Mouse (Mus musculus) forebrain, embryonic 10.5 days (tissue): ENCODE measurements at regions not wholly inside any gene's neighbourhood (a gene's known extent, or its start where the extent isn't known, plus 50 kb on each side); places are given as distances from the start of the nearest gene placed in this dataset.

Source experiments
- DNase-seq: peaks from one replicate; pipeline ENCODE4 v3.0.0-alpha.2; 2017; ENCODE audit warnings: low spot score; ENCODE audit errors: extremely low spot score
- H3K27ac ChIP-seq: fragments of 300-500 bp; sonication (generic); 2 replicates; pipeline ENCODE4 v1.5.1; 2016; ENCODE audit warnings: mild to moderate bottlenecking
- H3K27me3 ChIP-seq: fragments of 300-500 bp; sonication (generic); 2 replicates; pipeline ENCODE4 v1.6.1; 2016; ENCODE audit warnings: mild to moderate bottlenecking; ENCODE audit not compliant: poor library complexity, severe bottlenecking
- H3K36me3 ChIP-seq: fragments of 300-500 bp; sonication (generic); replicated peaks from 2 replicates; pipeline ENCODE4 v1.6.1; 2016; ENCODE audit warnings: mild to moderate bottlenecking, moderate library complexity
- H3K4me1 ChIP-seq: fragments of 300-500 bp; sonication (generic); 2 replicates; pipeline ENCODE4 v1.6.1; 2016
- H3K4me3 ChIP-seq: fragments of 300-500 bp; sonication (generic); 2 replicates; pipeline ENCODE4 v1.5.1; 2016; ENCODE audit warnings: mild to moderate bottlenecking, moderate library complexity
- H3K9me3 ChIP-seq: fragments of 300-500 bp; sonication (generic); 2 replicates; pipeline ENCODE4 v1.6.1; 2016; ENCODE audit warnings: mild to moderate bottlenecking, moderate library complexity
- WGBS: fragments of 180-500 bp; shearing (Covaris S2); methylation state at CpG from one replicate; pipeline ENCODE4 v1.1.7; 2016; 5-methylcytosine and 5-hydroxymethylcytosine counted together

DNA sequence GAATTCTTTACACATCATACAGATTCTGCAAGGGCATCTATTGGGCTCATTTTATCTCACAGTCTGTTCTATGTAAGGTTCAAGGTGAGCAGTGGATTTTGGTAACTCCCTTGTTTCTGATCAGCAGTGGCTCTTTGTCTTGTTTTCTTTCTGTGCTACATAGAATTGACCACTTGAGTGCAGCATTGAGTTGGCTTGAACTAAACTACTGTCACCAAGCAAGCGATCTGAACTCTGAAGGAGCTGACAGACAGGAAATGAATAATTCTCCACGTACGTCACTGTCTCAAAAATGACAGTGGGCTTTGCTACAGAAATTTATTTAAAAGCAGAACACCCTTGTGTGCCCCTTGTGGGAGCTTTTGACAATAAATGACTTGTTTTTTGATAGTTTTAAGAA, 268.9 kb upstream of the Myo3a start:
- DNase-seq = peak; percentile 24
- peaks cover 10% of the 10 kb centered on the region for H3K4me1 ChIP-seq

DNA sequence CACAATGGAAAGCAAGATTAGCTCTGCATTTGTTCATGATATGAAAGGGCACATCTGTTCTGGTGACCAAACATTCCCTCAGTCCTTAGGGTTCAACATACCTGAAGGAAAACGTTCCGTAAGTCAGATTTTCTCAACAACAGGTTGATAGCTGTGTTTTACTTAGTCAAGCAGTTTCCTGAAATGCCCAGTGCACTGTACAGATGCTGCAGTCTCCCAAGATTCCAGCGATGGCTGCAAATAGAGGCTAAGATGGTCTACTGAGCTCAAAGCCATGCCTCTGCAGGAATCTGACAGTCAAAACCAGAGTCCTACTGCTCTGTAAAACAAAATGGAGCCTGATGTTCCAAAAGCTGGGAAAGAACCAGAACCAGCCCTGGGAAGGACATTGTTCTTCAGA, 268.5 kb upstream of the Myo3a start:
- Histone ChIP-seq H3K4me3 (peak overlapping the region; percentile 34), H3K27me3 (no peaks in the 10 kb centered on the region), H3K27ac (peak overlapping the region; percentile 35; the same call in 1 of the 2 replicates), H3K9me3 (no peaks in the 10 kb centered on the region), H3K4me1 (peaks cover 15% of the 10 kb centered on the region), H3K36me3 (no peaks in the 10 kb centered on the region)
- no peak for DNase-seq
- 62% methylated on average over 3 of the region's 3 CpGs for WGBS

More for the DNA sequence above, 268.9 kb upstream of the Myo3a start:
- Histone ChIP-seq H3K36me3 (no peaks in the 10 kb centered on the region), H3K27ac (peak overlapping the region; percentile 48; the same call in 1 of the 2 replicates), H3K4me3 (peak overlapping the region; percentile 34), H3K27me3 (no peaks in the 10 kb centered on the region), H3K9me3 (no peaks in the 10 kb centered on the region)
- 4% methylated on average over 3 of the region's 3 CpGs for WGBS

DNA sequence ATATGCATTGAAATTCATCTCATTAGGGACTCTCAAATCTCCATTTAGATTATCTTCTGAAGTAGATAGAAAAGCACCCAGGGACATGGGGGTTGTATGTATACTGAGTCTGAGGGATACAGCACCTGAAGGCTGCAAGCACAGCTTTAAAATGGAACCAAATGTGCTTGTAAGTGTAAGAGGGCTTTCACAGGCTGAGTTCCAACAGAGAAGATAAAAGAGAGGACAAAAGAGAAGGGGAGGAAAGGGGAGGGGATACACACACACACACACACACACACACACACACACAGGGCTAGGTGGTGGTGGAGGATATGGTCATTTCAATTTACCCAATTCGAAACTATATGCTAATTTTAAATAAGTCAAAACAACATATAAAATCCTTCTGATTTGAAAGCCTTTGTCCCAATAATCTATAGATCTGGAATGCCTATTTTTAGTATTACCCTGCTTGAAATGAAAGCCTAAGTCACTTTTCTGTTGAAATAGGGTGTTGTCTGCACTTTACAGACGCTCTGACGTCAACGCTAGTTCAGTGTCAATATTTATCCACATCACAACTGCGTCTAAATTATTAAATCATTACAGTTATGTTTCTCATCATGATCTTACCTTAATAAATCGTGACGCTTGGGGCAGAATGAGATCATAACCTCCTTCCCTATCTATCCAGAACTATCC, 263.8 kb upstream of the Myo3a start:
- Histone ChIP-seq H3K4me3 (peak overlapping the region; percentile 34), H3K27ac (peak overlapping the region; percentile 75), H3K4me1 (peaks cover 20% of the 10 kb centered on the region), H3K27me3 (no peaks in the 10 kb centered on the region), H3K36me3 (no peaks in the 10 kb centered on the region), H3K9me3 (no peaks in the 10 kb centered on the region)
- DNase-seq = no peak
- WGBS = 13% methylated on average over 7 of the region's 7 CpGs

DNA sequence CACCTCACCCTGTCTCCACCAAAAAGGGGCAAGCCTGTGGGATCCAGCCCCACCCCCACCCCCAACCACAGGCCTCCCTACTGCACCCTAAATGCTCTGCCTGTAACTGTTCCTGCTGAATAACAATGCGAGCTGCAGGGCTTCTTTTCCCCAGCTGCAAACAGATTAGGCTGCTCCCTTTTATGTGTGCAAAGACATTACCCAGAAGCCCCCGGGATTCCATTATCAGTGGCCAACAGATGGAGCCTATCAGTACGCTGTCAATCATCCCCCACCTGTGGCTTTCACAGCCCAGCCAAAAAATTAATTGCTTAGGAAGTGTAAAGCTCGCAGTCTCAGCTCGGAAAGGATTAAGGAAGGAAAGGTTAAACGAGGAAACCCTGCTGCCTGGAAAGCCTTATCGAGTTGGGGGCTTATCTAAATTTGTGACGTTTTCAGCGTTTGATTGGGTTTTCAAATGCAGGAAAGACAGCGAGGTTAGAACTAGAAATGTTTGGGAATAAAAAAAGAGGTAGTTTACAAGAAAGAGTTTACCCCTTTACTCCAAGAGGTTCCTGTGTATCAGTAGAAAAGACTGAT, 263.2 kb upstream of the Myo3a start:
- no peaks in the 10 kb centered on the region for H3K9me3 ChIP-seq
- no peaks in the 10 kb centered on the region for H3K27me3 ChIP-seq
- H3K4me1 ChIP-seq = peaks cover 15% of the 10 kb centered on the region
- H3K27ac ChIP-seq = peak overlapping the region; percentile 75
- H3K4me3 ChIP-seq = peak overlapping the region; percentile 34
- no peaks in the 10 kb centered on the region for H3K36me3 ChIP-seq
- under 1% methylated on average over 10 of the region's 10 CpGs for WGBS
- peak; percentile 65 for DNase-seq

DNA sequence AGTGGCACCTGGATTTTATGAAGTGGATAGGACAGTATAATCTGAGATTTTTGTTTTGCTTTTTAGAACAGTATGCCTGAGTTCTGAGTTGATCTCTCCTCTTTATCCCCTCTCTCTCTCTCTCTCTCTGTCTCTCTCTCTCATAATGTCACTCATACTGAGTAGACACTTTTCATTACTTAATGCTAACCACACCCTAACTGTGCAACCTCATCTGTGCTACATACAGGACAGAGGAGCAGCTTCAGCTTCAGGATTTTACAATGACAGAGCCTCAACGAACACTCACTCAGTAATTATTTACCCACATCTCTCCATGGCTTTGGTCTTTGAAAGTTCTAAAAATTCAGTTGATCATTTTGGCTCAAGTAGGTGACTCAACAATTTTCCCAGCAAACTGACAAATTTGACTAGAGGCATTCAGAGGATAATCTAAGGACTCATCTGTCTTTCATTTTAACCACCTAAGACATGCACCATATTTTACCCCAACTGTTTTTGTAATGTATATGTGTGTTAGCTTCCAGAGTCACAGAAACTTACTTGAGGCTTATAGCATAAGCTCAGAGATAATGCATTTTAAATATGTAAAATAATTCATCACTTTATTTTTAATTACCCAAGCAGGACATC, 256.4 kb upstream of the Myo3a start:
- Histone ChIP-seq H3K4me1 (no peaks in the 10 kb centered on the region), H3K9me3 (no peaks in the 10 kb centered on the region), H3K36me3 (no peaks in the 10 kb centered on the region), H3K27me3 (no peaks in the 10 kb centered on the region), H3K27ac (no peak overlapping the region), H3K4me3 (no peak overlapping the region)
- 84% methylated on average over 1 of the region's 1 CpGs for WGBS
- DNase-seq = no peak

DNA sequence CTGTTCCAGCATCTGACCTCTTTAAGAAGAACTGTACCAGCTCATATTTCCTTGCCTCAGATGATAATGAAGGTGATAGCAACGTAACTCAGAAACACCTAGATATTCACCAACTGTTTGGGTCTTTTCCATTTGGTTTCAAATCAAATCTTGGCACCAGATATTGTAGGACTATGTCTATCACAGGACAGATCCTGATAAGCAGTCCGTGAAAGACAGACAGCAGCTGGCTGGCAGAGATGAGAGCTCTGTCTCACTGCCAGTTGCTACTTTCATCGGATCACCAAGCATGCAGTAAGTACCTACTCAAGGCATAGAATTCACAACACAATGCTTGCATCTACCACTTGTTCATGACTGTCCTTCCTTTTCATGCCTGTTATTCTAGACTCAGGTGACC, 252.7 kb upstream of the Myo3a start:
- Histone ChIP-seq H3K27ac (no peak overlapping the region), H3K9me3 (no peaks in the 10 kb centered on the region), H3K4me1 (no peaks in the 10 kb centered on the region), H3K36me3 (no peaks in the 10 kb centered on the region), H3K4me3 (no peak overlapping the region), H3K27me3 (no peaks in the 10 kb centered on the region)
- WGBS = 88% methylated on average over 3 of the region's 3 CpGs
- DNase-seq = no peak

DNA sequence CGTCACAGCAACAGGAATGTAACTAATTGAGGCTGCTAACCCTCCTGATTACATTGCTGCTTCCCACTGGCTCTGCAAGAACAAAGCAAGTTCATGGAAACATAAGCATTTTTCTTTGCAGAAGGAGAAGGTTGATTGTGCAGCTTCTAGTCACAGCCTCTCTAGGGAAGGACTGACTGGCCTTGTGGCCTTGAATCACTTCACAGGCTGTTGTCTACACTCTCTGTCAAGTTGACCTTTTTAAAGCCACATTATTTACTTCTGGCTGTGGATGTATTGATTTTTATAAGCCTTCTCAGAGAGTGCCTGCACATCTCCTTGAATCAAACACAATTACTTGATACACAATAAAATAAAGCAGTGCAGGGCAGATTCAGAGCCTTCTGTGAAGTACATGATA, 251.8 kb upstream of the Myo3a start:
- 57% methylated on average over 1 of the region's 1 CpGs for WGBS
- H3K27ac ChIP-seq = no peak overlapping the region

DNA sequence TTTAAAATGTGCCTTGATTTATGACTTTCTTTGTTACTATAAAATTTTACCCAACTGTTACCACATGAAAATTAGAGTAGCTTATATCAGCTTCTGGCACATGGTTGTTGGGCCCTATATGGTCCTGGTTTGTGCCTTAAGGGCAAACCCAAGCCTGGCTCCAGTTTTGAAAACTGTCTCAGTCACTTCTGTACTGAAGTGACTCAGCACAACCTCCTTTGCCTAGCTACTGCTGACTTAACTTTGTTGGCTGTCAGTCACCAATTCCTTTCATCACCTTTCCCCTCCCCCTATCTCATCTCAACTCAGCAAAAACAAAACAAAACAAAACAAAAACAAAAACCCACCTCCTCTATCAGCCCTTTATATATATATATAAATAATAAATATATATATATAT, 251.0 kb upstream of the Myo3a start:
- H3K4me3 ChIP-seq = no peak overlapping the region
- H3K9me3 ChIP-seq = no peaks in the 10 kb centered on the region
- no peak overlapping the region for H3K27ac ChIP-seq
- no peaks in the 10 kb centered on the region for H3K4me1 ChIP-seq
- DNase-seq = no peak
- H3K27me3 ChIP-seq = no peaks in the 10 kb centered on the region
- no peaks in the 10 kb centered on the region for H3K36me3 ChIP-seq

More for the DNA sequence above, 251.8 kb upstream of the Myo3a start:
- Histone ChIP-seq H3K36me3 (no peaks in the 10 kb centered on the region), H3K4me3 (no peak overlapping the region), H3K4me1 (no peaks in the 10 kb centered on the region), H3K9me3 (no peaks in the 10 kb centered on the region), H3K27me3 (no peaks in the 10 kb centered on the region)
- no peak for DNase-seq

DNA sequence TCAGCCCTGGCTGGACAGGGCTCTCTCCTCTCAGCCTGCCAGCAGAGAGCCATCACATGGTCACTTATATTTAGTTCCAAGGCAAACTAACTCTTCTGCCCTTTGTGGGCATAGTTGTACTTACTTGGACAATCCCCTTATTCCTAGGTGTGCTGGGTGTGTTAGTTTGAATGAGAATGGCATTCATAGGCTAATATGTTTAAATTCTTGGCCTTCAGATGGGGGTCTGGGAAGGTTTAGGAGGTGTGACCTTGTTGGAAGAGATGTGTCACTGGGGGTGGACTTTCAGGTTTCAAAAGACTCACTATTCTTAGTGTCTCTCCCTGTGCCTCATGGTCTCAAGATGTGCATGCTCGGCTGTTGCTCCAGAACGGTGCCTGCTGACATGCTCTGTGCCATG, 250.5 kb upstream of the Myo3a start:
- Histone ChIP-seq H3K36me3 (no peaks in the 10 kb centered on the region), H3K27ac (no peak overlapping the region), H3K4me3 (no peak overlapping the region), H3K4me1 (no peaks in the 10 kb centered on the region), H3K9me3 (no peaks in the 10 kb centered on the region), H3K27me3 (no peaks in the 10 kb centered on the region)
- 87% methylated on average over 2 of the region's 2 CpGs for WGBS
- no peak for DNase-seq

DNA sequence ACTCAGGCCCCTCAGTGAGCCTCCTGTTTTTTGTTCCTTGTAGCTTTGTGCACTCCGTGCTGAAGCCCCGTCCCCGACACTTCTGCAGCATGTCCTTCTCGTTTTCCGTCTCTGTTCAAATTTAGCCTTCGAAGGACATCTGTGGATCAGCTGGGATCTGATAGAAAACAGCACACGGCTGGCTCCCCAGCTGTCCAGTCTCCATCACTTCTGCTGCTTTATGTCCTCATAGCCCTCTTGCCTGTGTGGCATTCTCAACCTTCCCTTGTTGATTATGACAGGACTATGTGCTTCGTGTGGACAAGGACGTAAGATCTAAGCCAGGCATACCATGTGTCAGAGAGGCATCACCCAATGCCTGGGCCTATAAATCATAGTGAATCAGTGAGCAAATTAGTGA, 247.1 kb upstream of the Myo3a start:
- DNase-seq = no peak
- Histone ChIP-seq H3K27ac (no peak overlapping the region), H3K27me3 (no peaks in the 10 kb centered on the region), H3K4me1 (no peaks in the 10 kb centered on the region), H3K9me3 (no peaks in the 10 kb centered on the region), H3K36me3 (no peaks in the 10 kb centered on the region), H3K4me3 (no peak overlapping the region)
- 89% methylated on average over 9 of the region's 9 CpGs for WGBS

DNA sequence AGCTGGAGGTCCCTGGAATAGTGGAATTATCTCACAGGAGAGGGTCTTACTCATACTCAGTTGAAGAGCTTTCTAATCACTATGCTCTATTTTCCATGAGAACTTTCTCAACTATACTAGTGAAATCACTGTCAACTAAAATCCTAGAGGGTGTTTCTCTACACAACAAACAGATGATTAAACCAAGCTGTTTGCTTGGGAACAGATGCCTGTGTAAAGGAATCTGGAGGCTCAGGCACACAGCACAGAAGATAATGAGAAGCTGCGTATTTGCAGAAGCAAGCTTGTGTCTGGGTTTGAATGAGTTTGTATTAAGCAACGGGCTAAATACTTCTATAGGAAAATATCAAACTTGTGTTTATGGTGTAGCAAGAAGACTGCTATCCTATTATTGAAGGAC, 202.9 kb upstream of the Myo3a start:
- no peak for DNase-seq
- Histone ChIP-seq H3K4me3 (no peak overlapping the region), H3K36me3 (no peaks in the 10 kb centered on the region), H3K4me1 (peaks cover 10% of the 10 kb centered on the region), H3K9me3 (no peaks in the 10 kb centered on the region), H3K27me3 (no peaks in the 10 kb centered on the region), H3K27ac (no peak overlapping the region)
- WGBS = 84% methylated on average over 2 of the region's 2 CpGs

DNA sequence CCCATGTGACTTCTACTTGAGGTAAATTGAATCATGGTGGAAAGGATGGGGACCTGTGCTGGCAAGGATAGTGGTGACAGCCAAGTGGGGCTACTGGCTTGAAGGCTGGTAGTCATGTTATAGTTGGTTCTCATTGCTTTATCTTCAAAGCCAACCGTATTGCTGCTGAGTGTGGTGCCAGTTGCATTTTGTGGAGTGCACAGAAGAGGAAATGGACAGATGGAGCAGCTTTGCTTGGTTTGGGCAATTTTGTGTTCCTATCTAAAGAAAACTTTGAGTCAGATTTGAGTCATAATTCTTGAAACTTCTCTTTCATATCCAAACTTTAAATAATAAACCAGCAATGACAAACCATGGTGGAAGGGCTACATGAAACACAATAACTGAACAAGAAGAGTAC, 200.5 kb upstream of the Myo3a start:
- 92% methylated on average over 1 of the region's 1 CpGs for WGBS
- Histone ChIP-seq H3K36me3 (no peaks in the 10 kb centered on the region), H3K4me1 (peaks cover 15% of the 10 kb centered on the region), H3K27me3 (no peaks in the 10 kb centered on the region), H3K9me3 (no peaks in the 10 kb centered on the region), H3K4me3 (no peak overlapping the region), H3K27ac (no peak overlapping the region)
- DNase-seq = no peak

DNA sequence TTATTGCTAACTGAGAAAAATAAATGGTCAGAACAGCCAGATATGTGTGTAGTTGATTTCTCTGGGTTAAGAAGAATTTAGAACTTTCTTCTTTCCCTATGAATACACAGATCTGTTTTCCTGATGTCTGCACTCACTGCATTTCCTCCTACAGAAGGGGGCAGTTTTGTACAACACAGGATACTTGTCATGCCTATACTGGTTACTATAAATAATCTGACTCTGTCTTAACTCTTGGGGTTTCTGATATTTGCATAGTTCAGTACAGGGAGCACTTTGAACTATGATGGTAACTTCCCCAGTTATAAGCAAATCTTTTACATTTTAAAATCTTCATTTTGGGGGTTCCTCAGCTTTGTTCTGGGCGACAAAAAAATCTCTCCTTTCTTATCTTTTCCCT, 198.7 kb upstream of the Myo3a start:
- 81% methylated on average over 1 of the region's 1 CpGs for WGBS
- Histone ChIP-seq H3K36me3 (no peaks in the 10 kb centered on the region), H3K4me3 (no peak overlapping the region), H3K27ac (peak overlapping the region; percentile 65; the same call in 1 of the 2 replicates), H3K9me3 (no peaks in the 10 kb centered on the region), H3K4me1 (peaks cover 12% of the 10 kb centered on the region), H3K27me3 (no peaks in the 10 kb centered on the region)
- DNase-seq = no peak
